Mouse (Mus musculus) hindbrain, embryonic 10.5 days (tissue): ENCODE results near the gene Pole3. TPM values are rescaled to one million over a fixed set of nuclear protein-coding genes. Genes with fewer than 3 reads are reported as not detected.
"Not testable (repeated sequence)": the region's sequence is repeated elsewhere in the genome, so short reads cannot be mapped to it uniquely, and the experiment has no call there.

Source experiments
- DNase-seq: peaks from one replicate; pipeline ENCODE4 v3.0.0-alpha.2; 2017; ENCODE audit warnings: low spot score
- H3K27ac ChIP-seq: fragments of 300-500 bp; sonication (generic); 2 replicates; pipeline ENCODE4 v1.5.1; 2016; ENCODE audit warnings: mild to moderate bottlenecking, moderate library complexity
- H3K27me3 ChIP-seq: fragments of 300-500 bp; sonication (generic); 2 replicates; pipeline ENCODE4 v1.6.1; 2016; ENCODE audit warnings: mild to moderate bottlenecking; ENCODE audit not compliant: poor library complexity, insufficient read depth, severe bottlenecking
- H3K36me3 ChIP-seq: fragments of 300-500 bp; sonication (generic); 2 replicates; pipeline ENCODE4 v1.6.1; 2016; ENCODE audit warnings: mild to moderate bottlenecking, moderate library complexity
- H3K4me1 ChIP-seq: fragments of 300-500 bp; sonication (generic); replicated peaks from 2 replicates; pipeline ENCODE4 v1.6.1; 2016; ENCODE audit warnings: mild to moderate bottlenecking
- H3K4me3 ChIP-seq: fragments of 300-500 bp; sonication (generic); 2 replicates; pipeline ENCODE4 v1.5.1; 2016; ENCODE audit warnings: mild to moderate bottlenecking, moderate library complexity
- H3K9me3 ChIP-seq: fragments of 300-500 bp; sonication (generic); 2 replicates; pipeline ENCODE4 v1.6.1; 2016; ENCODE audit warnings: mild to moderate bottlenecking, moderate library complexity
- WGBS: fragments of 180-500 bp; shearing (Covaris S2); methylation state at CpG from one replicate; pipeline ENCODE4 v1.1.7; 2016; 5-methylcytosine and 5-hydroxymethylcytosine counted together
- polyA plus RNA-seq: library from polyadenylated mRNA; unstranded; fragments of >200 nt; fragmentation: Nextera tagmentation; extraction: Ambion mirVana; gene quantifications from 2 replicates; pipeline ENCODE4 v1.2.1, GENCODE M21; 2016

Pole3 gene
- polyA plus RNA-seq, 1 experiment from 2014 or later = 124 TPM

GRCm38 (mm10) chr4:62479593-62479936 is 45.3 kb downstream of the Pole3 start:
- DNase-seq, H3K27ac ChIP-seq, H3K36me3 ChIP-seq, H3K9me3 ChIP-seq: not testable (repeated sequence)
- peaks cover 46% of the 10 kb centered on the region for H3K27me3 ChIP-seq
- peak overlapping the region; percentile 52 for H3K4me3 ChIP-seq
- peaks cover 12% of the 10 kb centered on the region for H3K4me1 ChIP-seq
- 14% methylated on average over 11 of the region's 11 CpGs for WGBS

GRCm38 (mm10) chr4:62477542-62478244 is 47.2 kb downstream of the Pole3 start:
- peaks cover 12% of the 10 kb centered on the region for H3K4me1 ChIP-seq
- H3K36me3 ChIP-seq = no peaks in the 10 kb centered on the region
- WGBS = 89% methylated on average over 6 of the region's 6 CpGs
- no peak for DNase-seq
- H3K9me3 ChIP-seq = no peaks in the 10 kb centered on the region
- H3K4me3 ChIP-seq = no peak overlapping the region
- H3K27ac ChIP-seq = no peak overlapping the region
- H3K27me3 ChIP-seq = peaks cover 46% of the 10 kb centered on the region

DNA sequence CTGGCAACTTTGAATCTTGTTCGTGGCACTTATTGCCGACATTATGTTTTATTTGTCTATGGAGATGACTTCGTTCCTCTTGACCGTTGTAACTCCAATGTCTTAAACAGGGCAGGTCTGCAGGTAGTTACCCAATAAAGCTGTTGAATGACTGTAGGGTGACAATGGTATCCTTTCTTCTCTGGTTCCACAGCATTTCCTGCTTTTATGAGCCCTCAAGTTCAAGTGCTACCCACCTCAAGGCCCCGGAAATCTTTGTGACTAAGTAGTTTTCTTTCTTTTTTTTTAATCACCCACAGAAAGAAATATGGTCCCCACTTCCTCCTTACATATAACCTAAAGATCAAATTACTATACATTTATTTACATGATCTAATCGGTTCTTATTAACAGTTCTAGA is 49.1 kb downstream of the Pole3 start:
- H3K27me3 ChIP-seq = peaks cover 32% of the 10 kb centered on the region
- H3K4me3 ChIP-seq = no peak overlapping the region
- WGBS = 93% methylated on average over 6 of the region's 6 CpGs
- no peaks in the 10 kb centered on the region for H3K9me3 ChIP-seq
- no peak overlapping the region for H3K27ac ChIP-seq
- H3K36me3 ChIP-seq = no peaks in the 10 kb centered on the region
- H3K4me1 ChIP-seq = peaks cover 12% of the 10 kb centered on the region
- DNase-seq = no peak

DNA sequence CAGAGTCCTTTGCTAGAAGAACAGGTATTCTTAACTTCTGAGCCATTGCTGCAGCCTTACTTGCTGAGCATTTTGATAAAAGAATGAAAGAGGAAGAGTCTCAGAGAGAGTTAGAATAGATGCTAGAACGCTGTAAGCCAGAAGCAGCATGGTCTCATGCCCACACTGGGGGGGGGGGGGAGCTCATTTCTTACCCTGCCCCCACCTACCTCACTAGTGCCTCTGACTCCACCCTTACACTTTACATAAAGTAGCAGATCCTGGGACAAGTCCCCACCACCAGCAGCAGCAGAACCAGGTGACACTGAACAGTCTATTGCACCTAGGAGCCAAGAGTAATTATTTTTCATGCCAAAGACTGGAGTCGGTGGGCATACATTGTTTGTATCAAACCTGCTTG is 49.7 kb downstream of the Pole3 start:
- H3K27ac ChIP-seq = no peak overlapping the region
- peaks cover 25% of the 10 kb centered on the region for H3K27me3 ChIP-seq
- peaks cover 9% of the 10 kb centered on the region for H3K4me1 ChIP-seq
- DNase-seq = no peak
- H3K4me3 ChIP-seq = no peak overlapping the region
- WGBS = 84% methylated on average over 2 of the region's 2 CpGs
- no peaks in the 10 kb centered on the region for H3K36me3 ChIP-seq
- H3K9me3 ChIP-seq = no peaks in the 10 kb centered on the region

Other genes starting within 250 kb of the Pole3 start
- 20.3 and 21.8 TPM in 2 replicates for gene Fkbp15, start 164.5 kb downstream of the Pole3 start, polyA plus RNA-seq
- gene Slc31a1, start 164.3 kb downstream of the Pole3 start, polyA plus RNA-seq = 48.5 and 53.9 TPM in 2 replicates
- 176 and 179 TPM in 2 replicates for gene Cdc26, start 116.4 kb downstream of the Pole3 start, polyA plus RNA-seq
- gene Prpf4, start 116.3 kb downstream of the Pole3 start, polyA plus RNA-seq = 26.8 and 35.2 TPM in 2 replicates
- gene Rnf183, start 89.8 kb downstream of the Pole3 start, polyA plus RNA-seq = not detected in 2 replicates
- 9.8 and 10.0 TPM in 2 replicates for gene Wdr31, start 54.2 kb downstream of the Pole3 start, polyA plus RNA-seq
- gene Bspry, start 45.0 kb downstream of the Pole3 start, polyA plus RNA-seq = 0.78 and 1.9 TPM in 2 replicates
- 9.8 and 14.1 TPM in 2 replicates for gene Hdhd3, start 21.6 kb downstream of the Pole3 start, polyA plus RNA-seq
- gene Alad, start 5.2 kb downstream of the Pole3 start, polyA plus RNA-seq = 114 and 123 TPM in 2 replicates
- 1.2 and 1.5 TPM in 2 replicates for gene 4933430I17Rik, start 301 bp upstream of the Pole3 start, polyA plus RNA-seq
- gene Rgs3, start 34.8 kb upstream of the Pole3 start, polyA plus RNA-seq = 36.2 and 48.6 TPM in 2 replicates